Mouse (Mus musculus) embryonic facial prominence, embryonic 14.5 days (tissue): ENCODE measurements around the gene Golm1. TPM values are rescaled to one million over a fixed set of nuclear protein-coding genes. Genes with fewer than 3 reads are reported as not detected.

Experiments used
- ATAC-seq: fragments of 200-750 bp; cut with Nextera tagmentation; 2 replicates; pipeline ENCODE4 v1.8.0; 2017; ENCODE audit warnings: low read depth, moderate number of reproducible peaks, moderate TSS enrichment
- DNase-seq: peaks from one replicate; pipeline ENCODE4 v3.0.0-alpha.2; 2015; ENCODE audit warnings: low spot score
- H3K27ac ChIP-seq: fragments of 300-500 bp; sonication (generic); replicated peaks from 2 replicates; pipeline ENCODE4 v1.5.1; 2014; ENCODE audit warnings: low read depth, mild to moderate bottlenecking, low read length, moderate library complexity
- H3K27me3 ChIP-seq: fragments of 300-500 bp; sonication (generic); replicated peaks from 2 replicates; pipeline ENCODE4 v1.6.1; 2014; ENCODE audit warnings: low read length; ENCODE audit not compliant: control insufficient read depth, insufficient read depth
- H3K36me3 ChIP-seq: fragments of 300-500 bp; sonication (generic); 2 replicates; pipeline ENCODE4 v1.6.1; 2014; ENCODE audit warnings: low read length, mixed read lengths; ENCODE audit not compliant: control insufficient read depth, insufficient read depth
- H3K4me1 ChIP-seq: fragments of 300-500 bp; sonication (generic); 2 replicates; pipeline ENCODE4 v1.6.1; 2014; ENCODE audit warnings: antibody characterized with exemption, low read length; ENCODE audit not compliant: control insufficient read depth, insufficient read depth
- H3K4me2 ChIP-seq: fragments of 300-500 bp; sonication (generic); 2 replicates; pipeline ENCODE4 v1.6.1; 2014; ENCODE audit warnings: low read depth, mild to moderate bottlenecking, low read length, moderate library complexity, mixed read lengths
- H3K4me3 ChIP-seq: fragments of 300-500 bp; sonication (generic); 2 replicates; pipeline ENCODE4 v1.5.1; 2014; ENCODE audit warnings: low read depth, mild to moderate bottlenecking, low read length
- H3K9ac ChIP-seq: fragments of 300-500 bp; sonication (generic); 2 replicates; pipeline ENCODE4 v1.6.1; 2014; ENCODE audit warnings: low read depth, mild to moderate bottlenecking, low read length, moderate library complexity, mixed read lengths
- H3K9me3 ChIP-seq: fragments of 300-500 bp; sonication (generic); 2 replicates; pipeline ENCODE4 v1.6.1; 2016; ENCODE audit warnings: low read length; ENCODE audit not compliant: control insufficient read depth
- WGBS: fragments of 180-500 bp; shearing (Covaris S2); extraction: QIAGEN DNeasy Blood & Tissue Kit; methylation state at CpG from one replicate; pipeline ENCODE4 v1.1.7; 2014; 5-methylcytosine and 5-hydroxymethylcytosine counted together
- polyA plus RNA-seq: library from polyadenylated mRNA; unstranded; fragments of >200 nt; fragmentation: Nextera tagmentation; extraction: Ambion mirVana; gene quantifications from 2 replicates; pipeline ENCODE4 v1.2.1, GENCODE M21; 2014

The Golm1 gene
- polyA plus RNA-seq, 1 experiment from 2014 or later, result 42.3 TPM

- H3K4me3 ChIP-seq, result no peak overlapping the region
- WGBS, result 90% methylated on average over 2 of the region's 2 CpGs
- H3K4me1 ChIP-seq, result peaks cover 13% of the 10 kb centered on the region
- peak overlapping the region; percentile 86; the same call in 1 of the 2 replicates for H3K9ac ChIP-seq
- ATAC-seq (no peak), DNase-seq (no peak)
- H3K27ac ChIP-seq, result no peak overlapping the region
- H3K36me3 ChIP-seq, result peaks cover 46% of the 10 kb centered on the region
- no peaks in the 10 kb centered on the region for H3K9me3 ChIP-seq
- no peaks in the 10 kb centered on the region for H3K27me3 ChIP-seq
- H3K4me2 ChIP-seq, result no peak overlapping the region; the same call in 1 of the 2 replicates
Observed at GRCm38 (mm10) chr13:59587201-59587600, 88.4 kb downstream of the Golm1 start.

- peak; percentile 30 for DNase-seq
- no peaks in the 10 kb centered on the region for H3K9me3 ChIP-seq
- H3K4me3 ChIP-seq, result peak overlapping the region; percentile 81
- ATAC-seq, result no peak
- H3K9ac ChIP-seq, result peak overlapping the region; percentile 86
- WGBS, result 0% methylated on average over 14 of the region's 28 CpGs
- peak overlapping the region; percentile 74 for H3K27ac ChIP-seq
- H3K4me2 ChIP-seq, result peak overlapping the region; percentile 58
- no peaks in the 10 kb centered on the region for H3K27me3 ChIP-seq
- H3K36me3 ChIP-seq, result peaks cover 30% of the 10 kb centered on the region
- peaks cover 13% of the 10 kb centered on the region for H3K4me1 ChIP-seq
Observed at GRCm38 (mm10) chr13:59585648-59586005, 90.0 kb downstream of the Golm1 start.

GRCm38 (mm10) chr13:59584947-59585647, 90.5 kb downstream of the Golm1 start, which contains the start of the genes Agtpbp1 and Naa35:
Agtpbp1 (minus strand) TSS chr13:59585227.
Naa35 (plus strand) TSS chr13:59585259.
- Histone ChIP-seq H3K27me3 (no peaks in the 10 kb centered on the region), H3K4me2 (peak within 1 kb of the TSS; percentile 97), H3K36me3 (peaks cover 25% of the 10 kb centered on the region), H3K27ac (peak within 1 kb of the TSS; percentile 75), H3K9me3 (no peaks in the 10 kb centered on the region), H3K9ac (peak within 1 kb of the TSS; percentile 86), H3K4me3 (peak within 1 kb of the TSS; percentile 81), H3K4me1 (peaks cover 13% of the 10 kb centered on the region)
- ATAC-seq (peak; percentile 98), DNase-seq (peak; percentile 99)
- WGBS, result under 1% methylated on average over 44 of the region's 83 CpGs

Other genes starting within 250 kb of the Golm1 start
- gene Agtpbp1, start 90.6 kb downstream of the Golm1 start, polyA plus RNA-seq, result 24.0 and 25.2 TPM in 2 replicates
- gene Naa35, start 90.6 kb downstream of the Golm1 start, polyA plus RNA-seq, result 71.0 and 80.8 TPM in 2 replicates
- gene 4921517D22Rik, start 18.3 kb upstream of the Golm1 start, polyA plus RNA-seq, result not detected in 2 replicates
- 0.22 TPM in 1 of 2 replicates, not detected in the other for gene Spata31d1a, start 34.5 kb upstream of the Golm1 start, polyA plus RNA-seq
- gene Spata31d1b, start 36.5 kb upstream of the Golm1 start, polyA plus RNA-seq, result 0.04 and 0.06 TPM in 2 replicates
- not detected in 2 replicates for gene Spata31d1d, start 55.9 kb upstream of the Golm1 start, polyA plus RNA-seq
- not detected in 2 replicates for gene 1700014D04Rik, start 70.9 kb upstream of the Golm1 start, polyA plus RNA-seq
- 140 and 147 TPM in 2 replicates for gene Isca1, start 94.0 kb upstream of the Golm1 start, polyA plus RNA-seq
- not detected in 2 replicates for gene Gm49354, start 106.4 kb upstream of the Golm1 start, polyA plus RNA-seq
- 41.6 and 43.5 TPM in 2 replicates for gene Tut7, start 147.3 kb upstream of the Golm1 start, polyA plus RNA-seq